Mouse (Mus musculus) midbrain, postnatal 0 days (tissue): ENCODE results near the gene Psenen. TPM values are rescaled to one million over a fixed set of nuclear protein-coding genes. Genes with fewer than 3 reads are reported as not detected.

ENCODE experiments used
- ATAC-seq: fragments of 200-750 bp; cut with Nextera tagmentation; 2 replicates; pipeline ENCODE4 v1.8.0; 2017; ENCODE audit warnings: moderate number of reproducible peaks, mild to moderate bottlenecking, moderate TSS enrichment, moderate library complexity; ENCODE audit not compliant: low FRiP score
- DNase-seq: peaks from one replicate; pipeline ENCODE4 v3.0.0-alpha.2; 2015; ENCODE audit warnings: low spot score
- H3K27ac ChIP-seq: fragments of 300-500 bp; sonication (generic); 2 replicates; pipeline ENCODE4 v1.5.1; 2014; ENCODE audit warnings: low read depth, mild to moderate bottlenecking, low read length, mixed read lengths
- H3K27me3 ChIP-seq: fragments of 300-500 bp; sonication (generic); 2 replicates; pipeline ENCODE4 v1.6.1; 2014; ENCODE audit warnings: low read length, control low read depth, mixed read lengths; ENCODE audit not compliant: insufficient read depth
- H3K36me3 ChIP-seq: fragments of 300-500 bp; sonication (generic); 2 replicates; pipeline ENCODE4 v1.6.1; 2014; ENCODE audit warnings: low read length, control low read depth, mixed read lengths; ENCODE audit not compliant: insufficient read depth
- H3K4me1 ChIP-seq: fragments of 300-500 bp; sonication (generic); 2 replicates; pipeline ENCODE4 v1.6.1; 2014; ENCODE audit warnings: mild to moderate bottlenecking, control low read depth, antibody characterized with exemption, low read length, mixed read lengths; ENCODE audit not compliant: insufficient read depth
- H3K4me2 ChIP-seq: fragments of 300-500 bp; sonication (generic); 2 replicates; pipeline ENCODE4 v1.6.1; 2014; ENCODE audit warnings: low read depth, mild to moderate bottlenecking, low read length, mixed read lengths; ENCODE audit not compliant: poor library complexity, severe bottlenecking
- H3K4me3 ChIP-seq: fragments of 300-500 bp; sonication (generic); 2 replicates; pipeline ENCODE4 v1.5.1; 2014; ENCODE audit warnings: low read depth, mild to moderate bottlenecking, low read length, moderate library complexity
- H3K9ac ChIP-seq: fragments of 300-500 bp; sonication (generic); replicated peaks from 2 replicates; pipeline ENCODE4 v1.6.1; 2014; ENCODE audit warnings: mild to moderate bottlenecking, low read length, moderate library complexity, mixed read lengths; ENCODE audit not compliant: poor library complexity, severe bottlenecking
- H3K9me3 ChIP-seq: fragments of 300-500 bp; sonication (generic); 2 replicates; pipeline ENCODE4 v1.6.1; 2016; ENCODE audit warnings: low read length, control low read depth
- CTCF ChIP-seq: IDR thresholded peaks from 2 replicates; pipeline ENCODE4 v1.5.1; 2016; ENCODE audit warnings: antibody characterized with exemption, mild to moderate bottlenecking
- WGBS: fragments of 180-500 bp; shearing (Covaris S2); extraction: QIAGEN DNeasy Blood & Tissue Kit; methylation state at CpG from one replicate; pipeline ENCODE4 v1.1.7; 2014; 5-methylcytosine and 5-hydroxymethylcytosine counted together
- polyA plus RNA-seq: library from polyadenylated mRNA; unstranded; fragments of >200 nt; fragmentation: Nextera tagmentation; extraction: Ambion mirVana; gene quantifications from 2 replicates; pipeline ENCODE4 v1.2.1, GENCODE M21; 2015
- total RNA-seq: library from RNA; depleted of rRNA; stranded (reverse); fragments of >200 nt; gene quantifications from 2 replicates; pipeline ENCODE4 v1.2.3, GENCODE M21; 2014

Psenen gene
- total and polyA plus RNA-seq, 2 experiments from 2014 or later = 133 to 135 TPM

- Histone ChIP-seq H3K4me3 (no peak overlapping the region), H3K9me3 (no peaks in the 10 kb centered on the region), H3K4me1 (no peaks in the 10 kb centered on the region), H3K4me2 (no peak overlapping the region), H3K9ac (no peak overlapping the region), H3K36me3 (no peaks in the 10 kb centered on the region), H3K27me3 (no peaks in the 10 kb centered on the region), H3K27ac (no peak overlapping the region)
- ATAC-seq (no peak), DNase-seq (no peak)
- WGBS = 68% methylated on average over 5 of the region's 5 CpGs
- no peak for TF ChIP-seq CTCF
Observed at GRCm38 (mm10) chr7:30596811-30597210, 33.4 kb upstream of the Psenen start.

- H3K4me1 ChIP-seq = no peaks in the 10 kb centered on the region
- 86% methylated on average over 5 of the region's 5 CpGs for WGBS
- no peak for ATAC-seq
- no peak overlapping the region for H3K4me3 ChIP-seq
- DNase-seq = no peak
- H3K4me2 ChIP-seq = no peak overlapping the region
- no peaks in the 10 kb centered on the region for H3K27me3 ChIP-seq
- no peak overlapping the region for H3K27ac ChIP-seq
- no peak overlapping the region for H3K9ac ChIP-seq
- TF ChIP-seq CTCF = no peak
- no peaks in the 10 kb centered on the region for H3K9me3 ChIP-seq
- no peaks in the 10 kb centered on the region for H3K36me3 ChIP-seq
Observed at GRCm38 (mm10) chr7:30596093-30596492, 32.7 kb upstream of the Psenen start.

- DNase-seq (no peak), ATAC-seq (no peak)
- no peaks in the 10 kb centered on the region for H3K9me3 ChIP-seq
- WGBS = 72% methylated on average over 3 of the region's 4 CpGs
- no peaks in the 10 kb centered on the region for H3K27me3 ChIP-seq
- no peak overlapping the region for H3K4me2 ChIP-seq
- H3K27ac ChIP-seq = no peak overlapping the region
- H3K9ac ChIP-seq = no peak overlapping the region
- H3K4me1 ChIP-seq = no peaks in the 10 kb centered on the region
- TF ChIP-seq CTCF = no peak
- no peak overlapping the region for H3K4me3 ChIP-seq
- no peaks in the 10 kb centered on the region for H3K36me3 ChIP-seq
Observed at GRCm38 (mm10) chr7:30594510-30595024, 31.1 kb upstream of the Psenen start.

GRCm38 (mm10) chr7:30593579-30594509 is 30.4 kb upstream of the Psenen start:
- no peak for TF ChIP-seq CTCF
- 65% methylated on average over 10 of the region's 10 CpGs for WGBS
- no peak overlapping the region for H3K4me3 ChIP-seq
- no peaks in the 10 kb centered on the region for H3K4me1 ChIP-seq
- no peaks in the 10 kb centered on the region for H3K36me3 ChIP-seq
- H3K9ac ChIP-seq = no peak overlapping the region
- no peaks in the 10 kb centered on the region for H3K27me3 ChIP-seq
- ATAC-seq (no peak), DNase-seq (no peak)
- H3K4me2 ChIP-seq = no peak overlapping the region
- H3K27ac ChIP-seq = no peak overlapping the region
- H3K9me3 ChIP-seq = no peaks in the 10 kb centered on the region

GRCm38 (mm10) chr7:30592772-30593423 is 29.5 kb upstream of the Psenen start:
- ATAC-seq = no peak
- TF ChIP-seq CTCF = no peak
- WGBS = 65% methylated on average over 5 of the region's 5 CpGs

GRCm38 (mm10) chr7:30591605-30591951 is 28.2 kb upstream of the Psenen start:
- peaks cover 9% of the 10 kb centered on the region; the same call in 1 of the 2 replicates for H3K4me1 ChIP-seq
- WGBS = 29% methylated on average over 4 of the region's 4 CpGs
- no peak overlapping the region for H3K27ac ChIP-seq
- no peak overlapping the region for H3K4me2 ChIP-seq
- H3K27me3 ChIP-seq = no peaks in the 10 kb centered on the region
- no peak overlapping the region; the same call in 1 of the 2 replicates for H3K9ac ChIP-seq
- H3K36me3 ChIP-seq = no peaks in the 10 kb centered on the region
- DNase-seq (no peak), ATAC-seq (no peak)
- H3K9me3 ChIP-seq = no peaks in the 10 kb centered on the region
- TF ChIP-seq CTCF = no peak
- no peak overlapping the region for H3K4me3 ChIP-seq

More at GRCm38 (mm10) chr7:30592772-30593423, 29.5 kb upstream of the Psenen start:
- Histone ChIP-seq H3K27ac (no peak overlapping the region), H3K9me3 (no peaks in the 10 kb centered on the region), H3K36me3 (no peaks in the 10 kb centered on the region), H3K4me1 (no peaks in the 10 kb centered on the region), H3K4me2 (no peak overlapping the region), H3K9ac (no peak overlapping the region), H3K4me3 (no peak overlapping the region), H3K27me3 (no peaks in the 10 kb centered on the region)
- no peak for DNase-seq
